Mouse (Mus musculus) adrenal gland, adult 8-10 months (tissue): ENCODE data around the gene Slc25a26. TPM values are rescaled to one million over a fixed set of nuclear protein-coding genes. Genes with fewer than 3 reads are reported as not detected.

Source experiments
- DNase-seq: peaks from one replicate; pipeline ENCODE4 v3.0.0; 2022
- total RNA-seq, 4 experiments: library from RNA; stranded (reverse); gene quantifications; 2 replicates each; pipeline ENCODE4 v1.2.4; 2022

Gene Slc25a26
- 10 to 100 TPM; 11.0 to 18.0 (median 14.9) TPM for total RNA-seq

GRCm38 (mm10) chr6:94499897-94500623 is at the start of gene Slc25a26:
TSS of gene Slc25a26 (plus strand) at chr6:94500331.
- peak; percentile 81 for DNase-seq

- no peak for DNase-seq
Measured at GRCm38 (mm10) chr6:94464037-94464891, 35.9 kb upstream of the Slc25a26 start.

DNA sequence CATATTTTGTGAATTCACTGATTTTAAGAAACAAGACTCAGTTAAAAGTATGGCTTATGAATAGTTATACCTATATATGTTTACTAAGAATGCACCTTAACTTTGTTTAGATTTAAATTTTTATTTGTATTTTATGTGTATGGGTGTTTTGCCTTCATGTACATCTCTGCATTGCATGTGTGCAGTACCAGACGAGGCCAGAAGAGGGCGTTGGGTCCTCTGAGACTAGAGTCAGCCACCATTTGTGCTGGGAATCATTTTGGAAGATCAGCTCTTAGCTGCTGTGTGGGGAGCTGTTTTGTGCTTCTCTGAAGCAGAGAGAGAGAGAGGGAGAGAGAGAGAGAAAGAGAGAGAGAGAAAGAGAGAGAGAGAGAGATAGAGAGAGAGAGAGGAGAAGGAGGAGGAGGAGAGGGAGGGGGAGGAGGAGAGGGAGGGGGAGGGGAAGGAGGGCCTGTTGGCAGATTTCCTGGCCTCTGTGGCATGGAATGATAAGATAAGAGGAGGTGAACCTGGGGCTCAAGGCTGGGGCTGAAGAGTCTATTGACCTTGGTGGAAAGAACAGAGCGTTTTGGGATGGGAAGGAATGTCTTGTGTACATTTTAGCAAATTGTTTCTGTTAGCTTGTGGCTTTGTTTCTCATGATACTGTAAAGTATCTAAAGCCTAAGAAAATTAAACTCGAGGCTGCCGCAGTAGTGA is 33.5 kb upstream of the Slc25a26 start:
- DNase-seq = peak; percentile 7

- no peak for DNase-seq
Measured at GRCm38 (mm10) chr6:94492739-94493138, 7.4 kb upstream of the Slc25a26 start.

DNA sequence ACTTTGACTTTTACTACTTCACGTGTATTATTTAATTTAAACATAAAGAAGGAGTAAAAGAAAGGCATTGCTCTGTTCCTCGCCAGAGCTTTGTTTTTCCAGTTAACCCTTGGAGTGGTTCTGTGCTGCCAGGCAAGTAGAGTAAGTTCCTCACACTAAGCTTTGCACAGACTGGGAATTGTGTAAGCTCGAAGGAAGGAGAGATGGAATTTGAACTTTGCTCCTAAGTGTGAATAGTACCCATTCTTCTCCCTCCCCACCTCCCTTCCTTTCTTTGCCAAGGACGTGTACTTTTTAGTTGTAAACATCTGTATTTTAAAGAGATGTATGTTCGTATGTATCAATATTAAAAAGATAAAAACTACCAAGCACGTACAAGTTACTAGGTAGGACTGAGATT is 3.8 kb downstream of the Slc25a26 start:
- no peak for DNase-seq

DNA sequence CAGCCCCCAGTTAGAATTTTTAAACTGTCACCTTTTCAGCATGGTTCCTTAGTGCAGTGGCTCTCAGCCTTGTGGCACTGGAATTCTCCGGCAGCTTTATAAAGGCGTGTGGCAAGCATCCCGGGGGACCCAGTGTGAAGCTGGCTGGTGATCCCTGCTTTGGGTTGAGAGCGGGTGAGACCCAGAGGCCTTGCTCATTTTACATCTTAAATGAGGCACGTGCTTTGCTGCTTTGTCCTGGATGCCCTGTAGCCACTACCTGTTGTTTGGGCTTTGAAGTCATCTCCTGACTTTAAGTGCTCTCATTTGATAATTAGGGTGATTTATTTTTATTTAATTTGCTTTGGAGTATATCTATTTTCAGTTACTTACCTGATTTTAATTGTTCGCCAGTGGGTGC is 7.8 kb downstream of the Slc25a26 start:
- DNase-seq = no peak

DNA sequence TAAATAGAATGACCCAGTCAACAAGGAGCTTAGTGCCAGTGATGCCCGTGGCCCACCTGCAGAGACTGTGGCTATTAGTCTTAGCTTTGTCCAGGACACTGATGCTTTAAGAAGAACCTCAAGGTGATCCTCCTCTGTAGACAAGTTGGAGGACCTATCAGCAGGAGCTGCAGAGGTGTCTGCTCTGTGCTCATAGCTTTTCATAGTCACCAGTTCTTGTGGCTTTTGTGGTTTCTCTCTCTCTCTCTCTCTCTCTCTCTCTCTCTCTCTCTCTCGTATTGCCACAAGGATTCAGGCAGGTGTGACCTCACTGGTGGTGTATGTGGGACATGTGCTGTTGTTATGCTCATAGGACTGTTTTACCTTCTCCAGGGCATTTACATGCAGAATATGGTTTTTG is 8.7 kb downstream of the Slc25a26 start:
- no peak for DNase-seq

DNA sequence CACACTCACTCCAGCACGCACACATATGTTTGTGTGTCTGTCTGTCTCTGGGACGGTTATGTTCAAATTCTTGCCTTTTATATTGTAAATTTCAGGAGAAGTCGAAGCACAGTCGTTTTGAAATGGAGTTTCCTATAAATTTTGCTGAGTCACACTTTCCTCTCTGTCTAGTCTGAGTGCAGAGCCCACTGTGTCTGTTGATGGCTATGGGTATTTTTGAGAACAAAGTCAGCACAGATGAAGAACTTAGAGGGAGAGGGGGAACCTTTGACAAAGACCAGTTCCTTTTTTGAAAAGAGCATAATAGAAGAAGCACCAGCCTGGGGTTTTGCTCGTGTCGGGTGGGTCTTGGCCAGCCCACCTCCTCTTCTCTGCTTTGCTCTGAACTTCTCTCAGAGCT is 9.1 kb downstream of the Slc25a26 start:
- no peak for DNase-seq

DNA sequence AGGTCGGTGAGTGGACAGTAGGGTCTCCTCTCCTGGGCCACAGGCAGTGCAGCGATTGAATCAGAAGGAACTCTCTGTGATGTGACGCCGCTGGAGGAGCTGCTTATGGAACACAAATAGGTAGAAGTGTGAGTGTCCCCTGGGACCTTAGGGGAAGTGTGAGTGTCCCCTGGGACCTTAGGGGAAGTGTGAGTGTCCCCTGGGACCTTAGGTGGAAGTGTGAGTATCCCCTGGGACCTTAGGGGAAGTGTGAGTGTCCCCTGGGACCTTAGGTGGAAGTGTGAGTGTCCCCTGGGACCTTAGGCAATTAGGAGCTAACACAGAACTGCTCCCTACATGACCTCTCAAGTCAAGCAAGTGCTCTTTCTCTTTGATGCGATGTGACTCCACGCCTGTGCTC is 18.0 kb downstream of the Slc25a26 start:
- DNase-seq = no peak

- DNase-seq = no peak
Measured at GRCm38 (mm10) chr6:94524335-94524734, 24.2 kb downstream of the Slc25a26 start.

DNA sequence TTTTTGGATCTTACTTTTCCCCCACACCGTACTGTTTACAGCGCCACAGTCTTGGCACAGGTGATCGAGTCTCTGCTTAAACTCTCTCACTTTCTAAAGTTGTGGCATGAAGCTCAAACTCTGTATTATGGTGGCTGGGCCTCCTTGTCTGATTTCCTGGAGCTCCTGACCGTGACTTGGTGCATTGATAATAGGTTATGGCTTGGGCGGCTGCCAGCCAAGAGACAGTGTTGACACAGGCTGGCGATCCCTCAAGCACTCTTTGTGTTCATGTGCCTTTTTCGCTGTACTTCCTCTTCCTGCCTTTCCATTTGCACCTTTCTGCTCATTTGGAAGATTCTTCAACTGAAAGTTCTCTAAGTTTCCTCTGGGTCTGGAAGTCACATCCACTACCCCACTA is 30.6 kb downstream of the Slc25a26 start:
- DNase-seq = no peak

- DNase-seq = no peak
Measured at GRCm38 (mm10) chr6:94532086-94532485, 32.0 kb downstream of the Slc25a26 start.

GRCm38 (mm10) chr6:94536478-94536877 is 36.3 kb downstream of the Slc25a26 start:
- DNase-seq = no peak

DNA sequence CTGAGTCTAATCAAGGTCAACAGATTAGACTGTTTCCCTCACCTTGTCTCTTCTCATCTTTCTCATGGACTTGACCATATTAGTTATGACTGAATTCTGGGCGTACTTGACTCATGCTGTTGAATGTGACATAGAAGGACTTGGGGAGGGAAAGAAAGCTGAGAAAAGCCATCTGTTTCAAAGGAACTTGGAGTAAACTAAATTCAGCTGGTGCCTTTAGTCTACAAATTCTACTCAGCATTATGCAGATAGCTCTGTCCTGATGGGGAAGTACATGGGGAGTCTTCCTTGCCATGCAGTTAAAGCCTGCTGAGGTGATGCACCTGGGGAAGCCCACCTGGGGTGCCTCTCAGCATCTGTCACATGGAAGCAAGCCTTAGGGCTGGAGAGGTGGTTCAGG is 37.5 kb downstream of the Slc25a26 start:
- DNase-seq = no peak

GRCm38 (mm10) chr6:94540090-94540489 is 40.0 kb downstream of the Slc25a26 start:
- no peak for DNase-seq

DNA sequence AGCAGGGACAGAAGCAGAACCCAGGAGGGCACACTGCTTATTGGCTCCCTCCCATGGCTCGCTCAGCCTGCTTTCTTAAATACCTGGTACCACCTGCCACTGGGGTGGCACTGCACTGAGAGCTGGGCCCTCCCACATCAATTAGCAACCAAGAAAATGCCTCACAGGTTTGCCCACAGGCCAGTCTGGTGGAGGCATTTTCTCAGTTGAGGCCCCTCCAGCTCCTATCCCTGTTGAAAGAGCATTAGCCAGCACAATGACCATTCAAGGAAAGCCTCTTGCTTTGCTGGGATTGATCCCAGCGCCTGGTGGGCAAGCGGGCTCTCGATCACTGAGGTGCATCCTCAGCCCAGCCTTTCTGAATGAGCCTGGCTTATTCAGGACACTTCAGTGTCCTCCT is 40.5 kb downstream of the Slc25a26 start:
- DNase-seq = no peak

- no peak for DNase-seq
Measured at GRCm38 (mm10) chr6:94541133-94541532, 41.0 kb downstream of the Slc25a26 start.

GRCm38 (mm10) chr6:94541854-94542253 is 41.7 kb downstream of the Slc25a26 start:
- DNase-seq = no peak

GRCm38 (mm10) chr6:94543902-94544840 is 44.0 kb downstream of the Slc25a26 start:
- DNase-seq = no peak

GRCm38 (mm10) chr6:94547239-94547638 is 47.1 kb downstream of the Slc25a26 start:
- no peak for DNase-seq

DNA sequence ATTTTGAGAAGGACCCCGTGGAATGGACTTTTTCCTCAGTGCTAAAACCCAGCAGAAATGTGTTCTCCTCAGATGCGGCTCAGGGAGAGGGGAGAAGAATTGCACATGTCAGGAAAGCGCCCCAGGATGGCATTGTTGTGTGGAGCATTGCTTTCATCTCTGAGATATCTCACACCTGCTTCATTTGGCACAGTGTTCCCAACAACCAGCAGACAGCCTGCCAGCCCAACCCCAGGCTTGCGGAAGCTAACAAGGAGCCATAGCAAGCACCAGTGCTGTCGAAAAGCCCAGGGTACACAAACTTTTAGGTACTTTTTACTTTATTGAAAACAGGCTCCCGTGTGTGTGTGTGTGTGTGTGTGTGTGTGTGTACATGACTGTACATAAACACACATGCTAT is 50.2 kb downstream of the Slc25a26 start:
- DNase-seq = no peak

- DNase-seq = no peak
Measured at GRCm38 (mm10) chr6:94550851-94551250, 50.7 kb downstream of the Slc25a26 start.
